Mouse (Mus musculus) hindbrain, postnatal 0 days (tissue): ENCODE results near the gene Mprip. TPM values are rescaled to one million over a fixed set of nuclear protein-coding genes. Genes with fewer than 3 reads are reported as not detected.

ENCODE experiments used
- ATAC-seq: fragments of 200-750 bp; cut with Nextera tagmentation; 2 replicates; pipeline ENCODE4 v1.8.0; 2017; ENCODE audit warnings: mild to moderate bottlenecking, moderate TSS enrichment, moderate library complexity
- DNase-seq: peaks from one replicate; pipeline ENCODE4 v3.0.0-alpha.2; 2015; ENCODE audit warnings: low spot score
- H3K27ac ChIP-seq: fragments of 300-500 bp; sonication (generic); 2 replicates; pipeline ENCODE4 v1.5.1; 2014; ENCODE audit warnings: mild to moderate bottlenecking
- H3K27me3 ChIP-seq: fragments of 300-500 bp; sonication (generic); 2 replicates; pipeline ENCODE4 v1.6.1; 2014; ENCODE audit warnings: low read length, mixed read lengths; ENCODE audit not compliant: insufficient read depth
- H3K36me3 ChIP-seq: fragments of 300-500 bp; sonication (generic); 2 replicates; pipeline ENCODE4 v1.6.1; 2014; ENCODE audit warnings: low read length, mixed read lengths; ENCODE audit not compliant: insufficient read depth
- H3K4me1 ChIP-seq: fragments of 300-500 bp; sonication (generic); 2 replicates; pipeline ENCODE4 v1.6.1; 2014; ENCODE audit warnings: antibody characterized with exemption, low read length, mixed read lengths; ENCODE audit not compliant: insufficient read depth
- H3K4me2 ChIP-seq: fragments of 300-500 bp; sonication (generic); 2 replicates; pipeline ENCODE4 v1.6.1; 2014; ENCODE audit warnings: low read depth, mild to moderate bottlenecking, low read length, moderate library complexity, mixed read lengths
- H3K4me3 ChIP-seq: fragments of 300-500 bp; sonication (generic); 2 replicates; pipeline ENCODE4 v1.5.1; 2014; ENCODE audit warnings: low read length
- H3K9ac ChIP-seq: fragments of 300-500 bp; sonication (generic); replicated peaks from 2 replicates; pipeline ENCODE4 v1.6.1; 2014; ENCODE audit warnings: mild to moderate bottlenecking, low read length, moderate library complexity, mixed read lengths
- H3K9me3 ChIP-seq: fragments of 300-500 bp; sonication (generic); 2 replicates; pipeline ENCODE4 v1.6.1; 2016; ENCODE audit warnings: low read length, mixed read lengths
- CTCF ChIP-seq: IDR thresholded peaks from 2 replicates; pipeline ENCODE4 v1.5.1; 2016; ENCODE audit warnings: antibody characterized with exemption, control low read depth, low read depth
- WGBS: fragments of 180-500 bp; shearing (Covaris S2); extraction: QIAGEN DNeasy Blood & Tissue Kit; methylation state at CpG from one replicate; pipeline ENCODE4 v1.1.7; 2014; 5-methylcytosine and 5-hydroxymethylcytosine counted together
- polyA plus RNA-seq: library from polyadenylated mRNA; unstranded; fragments of >200 nt; fragmentation: Nextera tagmentation; extraction: Ambion mirVana; gene quantifications from 2 replicates; pipeline ENCODE4 v1.2.1, GENCODE M21; 2015
- total RNA-seq: library from RNA; depleted of rRNA; stranded (reverse); fragments of >200 nt; gene quantifications from 2 replicates; pipeline ENCODE4 v1.2.3, GENCODE M21; 2014

Mprip gene
- total and polyA plus RNA-seq, 2 experiments from 2014 or later, result 57.8 to 149 TPM

DNA sequence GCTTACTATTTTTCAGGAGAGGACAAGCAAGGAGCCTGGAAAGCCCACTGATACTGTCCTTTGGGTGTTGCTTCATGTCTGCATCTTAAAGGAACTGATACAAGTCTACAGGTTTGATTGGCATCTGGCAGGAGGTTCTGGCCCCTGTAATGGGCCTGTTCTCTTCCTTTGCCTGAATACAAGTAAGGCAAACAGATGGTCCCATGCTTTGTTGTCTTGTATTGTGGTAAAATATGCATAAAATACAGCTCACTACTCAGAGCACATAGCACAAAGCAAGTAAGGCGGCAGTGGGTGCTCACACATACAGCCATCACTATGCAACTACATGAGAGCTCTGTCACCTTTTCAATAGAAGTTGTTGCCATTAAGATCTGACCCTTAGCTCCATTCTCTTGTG is 39.7 kb downstream of the Mprip start:
- H3K9me3 ChIP-seq, result no peaks in the 10 kb centered on the region
- no peaks in the 10 kb centered on the region for H3K27me3 ChIP-seq
- ATAC-seq (no peak), DNase-seq (no peak)
- no peak for TF ChIP-seq CTCF
- whole genome bisulfite sequencing, result 75% methylated on average over 1 of the region's 1 CpGs
- H3K4me3 ChIP-seq, result no peak overlapping the region
- H3K4me2 ChIP-seq, result no peak overlapping the region
- H3K36me3 ChIP-seq, result peaks cover 15% of the 10 kb centered on the region; the same call in 1 of the 2 replicates
- H3K27ac ChIP-seq, result no peak overlapping the region
- H3K9ac ChIP-seq, result no peak overlapping the region
- H3K4me1 ChIP-seq, result peaks cover 5% of the 10 kb centered on the region; the same call in 1 of the 2 replicates

- H3K9me3 ChIP-seq, result no peaks in the 10 kb centered on the region
- DNase-seq (peak; percentile 42), ATAC-seq (0 out of 2 replicates have a peak, but pooled peaks have one; percentile 5)
- H3K27me3 ChIP-seq, result no peaks in the 10 kb centered on the region
- H3K27ac ChIP-seq, result no peak overlapping the region
- TF ChIP-seq CTCF, result no peak
- H3K9ac ChIP-seq, result no peak overlapping the region
- H3K4me1 ChIP-seq, result peaks cover 13% of the 10 kb centered on the region
- peaks cover 11% of the 10 kb centered on the region; the same call in 1 of the 2 replicates for H3K36me3 ChIP-seq
- WGBS, result 62% methylated on average over 2 of the region's 2 CpGs
- H3K4me2 ChIP-seq, result no peak overlapping the region
- no peak overlapping the region for H3K4me3 ChIP-seq
Observed at GRCm38 (mm10) chr11:59705113-59705512, 44.0 kb downstream of the Mprip start.

DNA sequence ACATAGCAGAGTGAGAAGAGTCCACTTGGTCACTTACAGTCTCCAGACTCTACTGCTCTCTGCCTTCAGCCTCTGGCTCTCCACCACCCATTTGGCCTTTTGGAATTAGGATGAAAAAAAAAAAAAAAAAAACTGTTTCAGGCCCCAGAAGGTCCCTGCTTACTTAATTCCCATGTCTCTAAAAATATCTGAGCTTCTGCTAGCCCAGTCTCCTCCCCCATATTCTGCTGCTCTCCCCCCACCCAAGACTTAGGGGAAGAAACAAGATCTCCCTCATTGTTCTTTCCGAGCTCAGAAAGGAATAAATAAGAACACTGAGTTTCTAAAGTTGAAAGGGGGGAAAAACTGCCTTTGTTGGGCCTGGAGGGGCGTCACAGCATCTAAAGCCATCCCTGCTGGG is 46.4 kb downstream of the Mprip start:
- Histone ChIP-seq H3K9me3 (no peaks in the 10 kb centered on the region), H3K36me3 (0 out of 2 replicates have a peak, but pooled peaks cover 5% of the 10 kb centered on the region), H3K27ac (peak overlapping the region; percentile 87), H3K4me2 (peak overlapping the region; percentile 27; the same call in 1 of the 2 replicates), H3K27me3 (no peaks in the 10 kb centered on the region), H3K9ac (0 out of 2 replicates have a peak overlapping the region, but pooled peaks have one; percentile 1), H3K4me3 (no peak overlapping the region), H3K4me1 (peaks cover 13% of the 10 kb centered on the region)
- TF ChIP-seq CTCF, result no peak
- 15% methylated on average over 2 of the region's 2 CpGs for WGBS
- no peak for ATAC-seq
- no peak for DNase-seq

DNA sequence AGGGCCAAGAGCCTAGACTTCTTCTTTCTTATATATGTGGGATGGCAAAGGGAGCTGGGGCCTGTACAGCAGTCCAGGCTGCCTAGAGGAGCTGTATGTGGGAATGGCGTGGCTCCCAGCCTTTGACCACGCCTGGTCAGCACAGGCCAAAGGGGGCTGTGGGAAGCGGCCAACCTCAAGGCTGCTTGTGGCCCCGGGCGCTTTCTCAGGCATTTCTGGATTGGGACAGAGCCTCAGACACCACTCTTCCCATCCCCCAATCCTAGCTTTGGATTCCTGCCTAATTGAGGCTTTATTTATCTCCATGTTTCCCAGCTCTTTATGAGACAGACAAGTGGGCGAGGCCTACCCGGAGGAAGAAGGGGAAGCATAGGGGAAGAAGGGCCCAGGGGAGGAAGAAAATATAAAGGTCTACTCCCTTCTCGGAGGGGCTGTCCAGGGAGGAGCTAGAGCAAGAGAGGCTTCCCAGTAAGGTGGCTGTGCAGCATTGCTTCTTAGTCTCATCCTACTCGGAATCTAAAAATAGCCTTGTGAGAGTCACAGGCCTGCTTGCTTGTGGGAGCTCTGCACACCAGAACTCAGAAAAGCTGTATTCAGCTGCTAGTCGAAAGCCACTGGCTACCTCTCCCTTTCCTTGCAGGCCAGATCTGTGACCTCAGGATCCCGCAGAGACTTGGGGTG is 47.0 kb downstream of the Mprip start:
- WGBS, result 12% methylated on average over 11 of the region's 11 CpGs
- Histone ChIP-seq H3K4me3 (no peak overlapping the region), H3K9ac (0 out of 2 replicates have a peak overlapping the region, but pooled peaks have one; percentile 1), H3K27ac (peak overlapping the region; percentile 87), H3K9me3 (no peaks in the 10 kb centered on the region), H3K36me3 (0 out of 2 replicates have a peak, but pooled peaks cover under 1% of the 10 kb centered on the region), H3K27me3 (no peaks in the 10 kb centered on the region), H3K4me1 (peaks cover 13% of the 10 kb centered on the region), H3K4me2 (peak overlapping the region; percentile 27; the same call in 1 of the 2 replicates)
- TF ChIP-seq CTCF, result no peak
- ATAC-seq (peak; percentile 83), DNase-seq (peak; percentile 78)

- no peak overlapping the region for H3K27ac ChIP-seq
- 67% methylated on average over 3 of the region's 3 CpGs for WGBS
- no peak overlapping the region for H3K4me2 ChIP-seq
- no peaks in the 10 kb centered on the region for H3K27me3 ChIP-seq
- H3K9me3 ChIP-seq, result no peaks in the 10 kb centered on the region
- no peaks in the 10 kb centered on the region for H3K36me3 ChIP-seq
- DNase-seq (no peak), ATAC-seq (no peak)
- TF ChIP-seq CTCF, result no peak
- H3K4me3 ChIP-seq, result no peak overlapping the region
- H3K4me1 ChIP-seq, result no peaks in the 10 kb centered on the region
- H3K9ac ChIP-seq, result no peak overlapping the region
Observed at GRCm38 (mm10) chr11:59715424-59715840, 54.3 kb downstream of the Mprip start.

DNA sequence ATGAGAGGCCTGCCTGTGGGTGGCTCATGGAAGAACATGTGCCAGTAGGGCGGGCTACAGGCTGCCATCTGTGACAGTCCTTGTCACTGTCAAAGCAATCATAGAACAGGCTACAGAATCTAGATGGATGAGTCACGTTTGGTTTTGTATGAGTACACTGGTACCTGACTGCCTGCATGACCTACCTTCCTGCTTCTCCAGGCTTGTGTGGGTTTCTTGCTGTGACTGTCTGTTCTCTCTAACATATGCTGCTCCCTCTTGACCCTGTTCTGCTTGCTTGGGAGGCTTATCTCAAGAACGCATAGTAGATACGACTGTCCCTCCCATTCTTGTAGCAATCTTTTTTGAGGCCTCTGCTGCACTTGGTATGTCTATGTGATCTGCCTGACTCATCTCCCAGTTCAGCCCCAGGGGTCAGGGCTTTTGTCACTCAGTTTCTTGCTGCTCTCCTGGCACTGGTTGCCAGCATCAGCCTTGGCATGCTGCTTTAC is 56.7 kb downstream of the Mprip start:
- Histone ChIP-seq H3K4me2 (no peak overlapping the region), H3K9ac (no peak overlapping the region), H3K36me3 (no peaks in the 10 kb centered on the region), H3K9me3 (no peaks in the 10 kb centered on the region), H3K4me3 (no peak overlapping the region), H3K27ac (no peak overlapping the region), H3K4me1 (peaks cover 3% of the 10 kb centered on the region; the same call in 1 of the 2 replicates), H3K27me3 (no peaks in the 10 kb centered on the region)
- TF ChIP-seq CTCF, result no peak
- no peak for DNase-seq
- no peak for ATAC-seq
- WGBS, result 83% methylated on average over 4 of the region's 4 CpGs

DNA sequence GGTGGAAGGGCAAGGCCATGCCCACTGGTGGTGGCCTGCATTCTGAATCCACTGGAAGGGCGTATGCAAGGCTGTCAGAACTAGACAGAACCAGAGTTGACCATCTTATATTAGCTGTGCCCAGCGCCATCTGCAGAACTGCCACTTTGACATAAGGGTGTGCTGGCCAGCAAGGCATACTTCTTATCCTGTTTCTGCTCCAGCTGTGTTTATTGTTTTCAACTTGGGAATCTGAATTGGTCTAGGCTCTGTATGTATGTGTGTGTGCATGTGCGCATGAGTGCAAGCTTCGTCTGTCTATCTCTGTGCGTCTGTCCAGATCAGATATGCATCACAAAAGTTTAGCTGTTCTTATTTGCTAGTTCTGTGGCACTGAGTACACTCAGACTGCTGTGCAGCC is 58.1 kb downstream of the Mprip start:
- 88% methylated on average over 5 of the region's 5 CpGs for WGBS
- Histone ChIP-seq H3K4me3 (no peak overlapping the region), H3K9me3 (no peaks in the 10 kb centered on the region), H3K27ac (no peak overlapping the region), H3K4me2 (no peak overlapping the region), H3K4me1 (peaks cover 3% of the 10 kb centered on the region; the same call in 1 of the 2 replicates), H3K27me3 (no peaks in the 10 kb centered on the region), H3K9ac (no peak overlapping the region), H3K36me3 (no peaks in the 10 kb centered on the region)
- DNase-seq, result no peak
- ATAC-seq, result no peak
- TF ChIP-seq CTCF, result no peak
